Mouse (Mus musculus) megakaryocyte-erythroid progenitor cell, adult 5-6 weeks (primary cell): ENCODE data around the gene Aipl1. TPM values are rescaled to one million over a fixed set of nuclear protein-coding genes. Genes with fewer than 3 reads are reported as not detected.

Experiments used
- ATAC-seq: replicated peaks from 2 replicates; pipeline ENCODE4 v1.8.0; 2016; ENCODE audit warnings: mild to moderate bottlenecking, inconsistent platforms; ENCODE audit not compliant: severe bottlenecking, poor library complexity, low FRiP score, low TSS enrichment
- total RNA-seq, 2 experiments: library from RNA; stranded (forward) in 1 of 2; stranded (reverse) in 1 of 2; fragments of 200-1000, 215-1000 nt in 1 of 2; fragments of >200 nt in 1 of 2; fragmentation: Nextera tagmentation in 1 of 2; gene quantifications; 2 replicates each; pipeline ENCODE4 v1.2.3; 2014 to 2017

Gene Aipl1
- total RNA-seq, 2 experiments from 2014 or later = 0.61 TPM; not detected in 1

DNA sequence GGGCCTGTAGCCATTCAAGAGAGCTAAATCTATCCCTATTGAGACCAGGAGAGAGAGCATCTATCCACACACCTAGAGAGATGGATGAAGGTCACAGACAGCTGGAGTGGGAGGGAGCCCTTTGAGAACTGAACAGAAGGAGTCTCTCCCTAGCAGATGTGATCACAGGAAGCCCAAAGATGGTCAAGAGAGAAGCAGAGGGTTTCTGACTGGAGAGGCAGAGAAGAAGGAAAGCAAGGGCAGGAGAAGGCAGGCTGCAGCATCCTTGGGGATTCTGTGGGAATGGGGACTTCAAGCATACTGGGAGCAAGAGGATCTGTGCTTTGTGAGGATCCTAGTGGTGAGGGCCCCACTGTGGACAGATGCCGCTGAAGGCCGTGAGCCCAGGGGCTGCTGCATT is 51.5 kb downstream of the Aipl1 start:
- no peak for ATAC-seq

DNA sequence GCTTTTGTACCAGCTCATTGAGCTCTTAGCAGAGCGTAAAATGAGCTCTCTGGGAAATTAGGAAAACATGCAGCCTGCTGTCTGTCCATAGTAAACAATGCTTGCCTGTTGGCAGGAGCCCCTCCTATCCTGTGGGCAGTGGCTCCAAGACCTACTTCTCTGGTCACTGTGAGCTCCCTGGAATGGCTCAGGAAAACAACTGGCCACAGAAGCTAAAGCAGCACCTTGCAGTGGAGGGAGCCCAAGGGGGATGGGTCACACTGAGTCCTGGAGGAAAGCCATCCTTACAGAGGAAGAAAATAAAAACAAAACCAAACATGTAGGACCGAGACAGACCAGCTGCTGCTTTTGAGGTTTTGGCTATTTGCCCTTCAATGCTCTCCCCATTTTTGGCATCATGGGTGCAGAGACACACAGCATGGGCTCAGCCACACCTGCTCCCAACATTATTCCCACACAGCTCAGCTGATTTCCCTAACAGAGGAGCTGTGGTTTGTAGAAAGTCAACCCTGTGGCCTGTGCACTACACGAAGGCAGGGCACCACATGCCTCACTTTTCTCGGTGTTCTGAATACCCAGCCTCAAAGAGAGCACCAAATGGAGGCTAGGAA is 52.1 kb downstream of the Aipl1 start:
- ATAC-seq = no peak

DNA sequence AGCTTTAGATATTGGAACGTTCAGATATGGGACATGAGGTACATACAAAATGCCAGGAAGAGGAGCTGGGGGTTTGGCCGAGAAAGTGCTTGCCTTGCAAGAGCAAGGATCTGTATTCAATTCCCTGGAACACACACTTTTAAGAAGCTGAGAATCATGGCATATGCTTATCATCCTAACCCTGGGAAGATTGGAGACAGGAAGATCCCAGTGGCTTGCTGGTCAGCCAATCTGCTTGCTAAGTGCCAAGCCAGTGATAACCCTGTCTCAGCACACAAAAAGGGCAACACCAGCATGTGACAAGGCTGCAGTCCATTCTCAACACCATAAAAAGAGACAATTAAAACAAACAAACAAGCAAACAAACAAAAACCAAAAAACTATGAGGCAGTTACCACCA is 53.2 kb downstream of the Aipl1 start:
- no peak for ATAC-seq

Other genes starting within 250 kb of the Aipl1 start
- 2.3 and 7.1 TPM in 2 replicates for gene Pimreg, start 4.5 kb upstream of the Aipl1 start, total RNA-seq (2014; fragmentation: Nextera tagmentation)
- gene Pimreg, start 4.5 kb upstream of the Aipl1 start, total RNA-seq (2017) = 3.1 and 3.6 TPM in 2 replicates
- gene Pitpnm3, start 98.3 kb upstream of the Aipl1 start, total RNA-seq (2014; fragmentation: Nextera tagmentation) = not detected in 2 replicates
- gene Pitpnm3, start 98.3 kb upstream of the Aipl1 start, total RNA-seq (2017) = not detected in 2 replicates
- gene Gm43951, start 169.3 kb upstream of the Aipl1 start, total RNA-seq (2014; fragmentation: Nextera tagmentation) = 0.84 TPM in 1 of 2 replicates, not detected in the other
- not detected in 2 replicates for gene Gm43951, start 169.3 kb upstream of the Aipl1 start, total RNA-seq (2017)
- 15.7 and 22.5 TPM in 2 replicates for gene 4933427D14Rik, start 169.9 kb upstream of the Aipl1 start, total RNA-seq (2014; fragmentation: Nextera tagmentation)
- 11.4 and 18.2 TPM in 2 replicates for gene 4933427D14Rik, start 169.9 kb upstream of the Aipl1 start, total RNA-seq (2017)
- 78.7 and 97.1 TPM in 2 replicates for gene Txndc17, start 170.0 kb upstream of the Aipl1 start, total RNA-seq (2014; fragmentation: Nextera tagmentation)
- gene Txndc17, start 170.0 kb upstream of the Aipl1 start, total RNA-seq (2017) = 40.0 and 46.5 TPM in 2 replicates
- gene Med31, start 178.1 kb upstream of the Aipl1 start, total RNA-seq (2014; fragmentation: Nextera tagmentation) = 7.8 and 15.3 TPM in 2 replicates
- gene Med31, start 178.1 kb upstream of the Aipl1 start, total RNA-seq (2017) = 8.9 and 18.9 TPM in 2 replicates
- gene Slc13a5, start 229.7 kb upstream of the Aipl1 start, total RNA-seq (2014; fragmentation: Nextera tagmentation) = not detected in 2 replicates
- gene Slc13a5, start 229.7 kb upstream of the Aipl1 start, total RNA-seq (2017) = not detected in 2 replicates